Mouse (Mus musculus) gastrocnemius, adult 18-20 months (tissue): ENCODE data around the gene Hipk2. TPM values are rescaled to one million over a fixed set of nuclear protein-coding genes. Genes with fewer than 3 reads are reported as not detected.

Source experiments
- DNase-seq: peaks from one replicate; pipeline ENCODE4 v3.0.0; 2021; ENCODE audit warnings: low spot score
- total RNA-seq, 2 experiments: library from RNA; stranded (reverse); gene quantifications; 2 replicates each; pipeline ENCODE4 v1.2.3; 2021

Gene Hipk2
- total RNA-seq, 2 experiments from 2014 or later: 74.6 to 99.1 TPM

DNA sequence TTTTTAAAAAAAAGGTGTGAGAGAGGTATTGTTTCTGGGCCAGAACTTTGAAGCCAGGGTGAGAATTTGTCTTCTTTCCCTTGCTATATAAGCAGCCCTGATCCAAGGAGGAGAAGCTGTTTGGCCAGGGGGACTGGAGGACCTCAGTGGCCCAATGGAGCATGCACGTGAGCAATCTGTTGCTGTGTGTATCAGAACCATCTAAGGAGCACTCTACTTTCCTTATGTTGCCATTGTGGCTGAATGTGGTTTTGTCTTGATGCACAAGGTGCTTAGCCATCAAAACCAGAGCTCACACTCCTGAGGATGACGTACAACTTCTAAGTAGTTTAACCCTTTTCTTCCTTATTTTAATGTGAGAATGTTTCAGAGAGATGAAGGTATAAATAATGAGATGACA lies 41.2 kb downstream of the Hipk2 start:
- DNase-seq: no peak

DNA sequence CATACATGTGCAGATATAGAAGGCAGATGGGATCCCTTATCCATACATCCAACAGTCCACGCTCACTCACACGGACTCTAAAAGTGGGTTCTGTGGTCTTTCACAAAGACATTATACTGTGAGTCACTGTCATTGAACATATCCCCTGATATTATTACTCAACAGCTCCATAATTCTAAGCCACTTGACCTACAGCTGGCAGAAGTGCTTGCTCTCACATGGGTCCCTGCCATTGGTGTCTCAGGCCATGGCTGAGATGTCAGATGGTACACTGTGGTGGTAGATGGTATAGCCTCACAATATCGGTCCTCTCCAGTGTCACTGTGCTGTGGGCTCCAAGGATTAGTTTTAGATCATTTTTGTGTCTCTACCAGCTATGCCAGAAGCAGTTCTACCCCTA lies 42.2 kb downstream of the Hipk2 start:
- DNase-seq: no peak

DNA sequence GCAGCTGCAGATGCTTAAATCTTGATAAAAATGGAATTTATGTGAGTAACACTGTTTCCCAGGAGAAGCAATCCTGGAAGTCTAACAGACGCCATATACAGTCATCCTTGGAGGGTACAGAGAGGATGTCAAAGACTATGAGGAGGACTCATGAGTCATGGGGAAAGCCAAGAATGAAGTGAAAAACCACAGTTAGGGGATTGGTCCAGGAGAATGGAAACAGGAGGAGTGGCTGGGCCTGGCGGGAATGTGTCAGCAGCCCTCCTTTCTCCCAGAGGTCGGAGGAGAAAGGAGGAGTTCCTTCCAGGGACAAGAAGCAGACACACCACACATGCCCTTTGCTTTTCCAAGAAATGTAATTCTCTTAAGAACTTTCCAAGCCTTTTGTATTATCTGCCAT lies 46.5 kb downstream of the Hipk2 start:
- DNase-seq: no peak

GRCm38 (mm10) chr6:38828211-38828610 lies 47.8 kb downstream of the Hipk2 start:
- no peak for DNase-seq

DNA sequence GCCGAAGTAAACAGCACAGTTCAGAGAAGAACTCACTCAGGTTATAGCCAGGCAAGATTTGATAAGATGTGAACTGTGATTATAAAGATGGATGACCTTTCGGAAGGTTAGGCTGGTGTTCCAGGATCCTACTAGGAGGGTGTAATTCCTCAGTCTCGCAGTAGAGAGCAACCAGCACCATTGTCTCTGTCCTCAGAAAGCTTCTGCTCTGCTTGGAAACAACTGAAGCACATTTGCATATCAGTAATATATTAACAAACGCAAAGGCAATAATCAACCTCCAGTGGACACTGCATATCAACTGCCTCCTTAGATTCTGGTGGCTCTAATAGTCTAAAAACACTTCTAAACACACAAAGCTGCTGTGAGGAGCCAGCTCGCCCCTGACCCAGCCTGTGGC lies 48.5 kb downstream of the Hipk2 start:
- no peak for DNase-seq

DNA sequence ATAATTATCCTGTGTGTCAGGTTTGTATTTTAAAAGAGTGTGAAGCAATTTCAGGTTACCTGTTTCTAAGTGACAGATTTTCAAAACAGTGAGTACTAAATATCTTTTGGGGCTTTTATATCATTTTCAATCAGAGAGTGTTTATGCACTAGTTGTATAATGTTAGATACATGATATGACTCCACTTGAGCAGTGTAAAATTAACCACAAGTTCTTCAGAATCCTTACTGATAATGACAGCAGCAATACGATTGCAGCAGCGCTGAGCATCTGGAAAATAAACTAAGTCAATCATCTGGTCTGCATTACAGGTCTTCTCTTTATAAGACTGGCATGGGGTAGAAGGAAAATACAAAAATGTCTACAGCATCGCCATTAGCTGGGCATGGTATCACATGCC lies 49.1 kb downstream of the Hipk2 start:
- DNase-seq: no peak

- no peak for DNase-seq
Measured at GRCm38 (mm10) chr6:38825886-38826285, 50.1 kb downstream of the Hipk2 start.

DNA sequence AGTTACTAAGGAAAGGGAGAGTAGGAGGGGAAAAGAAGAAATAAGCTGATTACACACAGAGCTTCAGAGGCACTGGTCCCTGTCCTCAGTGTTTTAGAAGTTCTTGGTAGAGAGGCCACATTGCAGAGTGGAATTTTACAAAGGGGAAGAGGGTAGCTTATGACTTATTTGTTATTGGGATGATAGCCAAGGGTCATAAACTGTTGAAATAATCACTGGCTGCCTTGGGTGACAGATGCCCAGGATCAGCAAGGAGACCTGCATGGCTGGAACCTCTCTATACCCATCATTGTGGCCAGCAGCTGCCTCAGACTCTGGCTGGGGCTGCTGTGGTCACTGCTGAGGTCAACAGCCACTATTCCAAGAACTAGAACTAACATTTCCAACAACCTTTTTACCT lies 52.1 kb downstream of the Hipk2 start:
- no peak for DNase-seq

- no peak for DNase-seq
Measured at GRCm38 (mm10) chr6:38823164-38823563, 52.8 kb downstream of the Hipk2 start.

- no peak for DNase-seq
Measured at GRCm38 (mm10) chr6:38821686-38822085, 54.3 kb downstream of the Hipk2 start.

DNA sequence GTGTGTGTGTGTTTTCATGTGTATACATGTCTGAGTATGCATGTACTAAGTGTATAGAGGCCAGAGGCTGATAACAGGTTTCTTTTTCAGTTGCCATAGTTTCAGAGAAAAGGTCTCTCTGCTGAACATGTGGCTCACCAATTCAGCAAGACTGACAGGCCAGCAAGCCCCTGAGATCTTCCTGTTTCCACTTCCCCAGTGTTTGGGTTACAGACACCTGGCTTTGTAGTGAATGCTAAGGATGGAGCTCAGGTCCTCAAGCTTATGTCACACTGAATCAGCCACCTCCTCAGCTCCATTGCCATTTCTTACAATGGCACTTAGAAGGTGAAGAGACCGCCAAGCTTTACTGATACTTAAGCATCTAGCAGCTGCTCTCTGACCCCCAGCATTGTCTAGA lies 55.1 kb downstream of the Hipk2 start:
- no peak for DNase-seq

GRCm38 (mm10) chr6:38816216-38816615 lies 59.7 kb downstream of the Hipk2 start:
- DNase-seq: no peak

DNA sequence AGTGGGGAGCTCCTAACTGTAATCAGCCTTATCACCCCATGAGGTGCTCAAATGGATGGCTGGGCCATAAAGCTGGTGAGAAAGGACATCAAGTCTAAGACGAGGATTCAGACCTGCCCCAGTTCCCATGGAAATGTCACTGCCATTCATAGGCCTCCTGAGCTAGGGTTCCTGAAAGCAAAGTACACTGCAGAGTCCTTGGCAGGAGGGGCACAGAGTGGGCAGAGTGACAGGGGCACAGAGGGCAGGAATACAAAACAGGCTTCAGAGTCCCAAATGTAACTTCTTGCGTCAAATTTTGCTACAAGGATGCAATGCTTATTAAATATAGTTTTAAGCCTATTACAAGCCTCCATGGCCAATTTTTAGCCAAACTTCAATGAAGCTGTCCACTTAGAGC lies 60.4 kb downstream of the Hipk2 start:
- no peak for DNase-seq

- no peak for DNase-seq
Measured at GRCm38 (mm10) chr6:38814690-38815089, 61.3 kb downstream of the Hipk2 start.

GRCm38 (mm10) chr6:38811459-38812145 lies 64.4 kb downstream of the Hipk2 start:
- DNase-seq: no peak

DNA sequence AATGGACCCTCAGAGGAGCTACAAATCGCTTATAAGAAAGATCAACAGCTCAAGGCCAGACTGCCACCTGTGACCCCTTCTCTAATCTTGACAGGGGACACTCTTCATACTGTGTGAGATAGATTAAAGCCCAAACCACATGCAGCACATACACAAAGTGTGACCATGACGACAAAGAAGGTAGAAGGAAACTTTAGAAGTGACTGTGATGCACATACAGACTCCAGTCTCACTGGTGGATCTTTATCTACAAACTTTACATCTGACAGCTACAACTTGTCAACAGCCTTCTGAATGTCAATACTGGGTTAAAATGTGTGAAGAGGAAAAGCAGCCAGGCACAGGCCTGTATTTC lies 65.9 kb downstream of the Hipk2 start:
- DNase-seq: no peak

- no peak for DNase-seq
Measured at GRCm38 (mm10) chr6:38809396-38810120, 66.4 kb downstream of the Hipk2 start.

- DNase-seq: no peak
Measured at GRCm38 (mm10) chr6:38808317-38808716, 67.6 kb downstream of the Hipk2 start.

DNA sequence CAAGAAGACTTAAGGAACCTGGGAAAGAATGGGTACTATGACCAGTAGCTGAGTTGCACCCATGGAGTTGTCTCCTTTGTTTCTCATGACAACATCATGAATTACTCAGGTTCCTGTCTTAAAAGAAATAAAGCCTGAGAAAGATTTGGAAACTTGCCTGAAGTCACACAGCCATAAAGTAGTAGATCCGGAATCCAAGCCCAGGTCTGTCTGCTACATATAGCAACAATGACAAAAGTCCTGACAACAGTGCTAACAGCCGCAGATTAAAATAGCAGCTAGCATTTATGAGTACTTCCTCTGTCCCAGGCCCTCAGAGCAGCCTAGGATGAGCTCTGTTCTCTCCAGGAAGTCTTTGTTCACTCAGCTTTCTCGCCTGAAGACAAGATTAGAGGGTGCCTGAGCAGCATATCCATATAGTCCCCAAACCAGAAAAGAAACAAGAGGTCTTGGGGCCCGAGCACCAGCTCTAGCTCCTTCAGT lies 69.0 kb downstream of the Hipk2 start:
- DNase-seq: no peak

DNA sequence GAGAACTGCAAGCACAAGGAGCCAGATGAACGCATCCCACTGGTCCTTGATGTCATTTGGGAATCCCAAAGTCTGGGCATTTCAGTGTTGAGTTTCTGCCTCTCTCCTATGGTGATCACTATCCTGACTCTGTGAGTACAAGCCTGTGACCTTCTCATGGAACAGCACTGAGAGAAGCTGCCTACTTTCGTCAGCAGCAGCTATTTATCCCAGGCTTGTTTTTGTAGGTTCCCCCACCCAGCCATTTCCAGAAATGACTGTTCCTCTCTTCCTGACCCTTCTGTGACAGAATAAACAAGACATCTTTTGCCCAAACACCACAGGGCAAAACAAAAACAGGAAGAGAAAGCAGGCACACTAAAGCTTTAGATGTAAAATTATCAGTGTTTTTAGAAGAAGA lies 70.4 kb downstream of the Hipk2 start:
- DNase-seq: no peak

DNA sequence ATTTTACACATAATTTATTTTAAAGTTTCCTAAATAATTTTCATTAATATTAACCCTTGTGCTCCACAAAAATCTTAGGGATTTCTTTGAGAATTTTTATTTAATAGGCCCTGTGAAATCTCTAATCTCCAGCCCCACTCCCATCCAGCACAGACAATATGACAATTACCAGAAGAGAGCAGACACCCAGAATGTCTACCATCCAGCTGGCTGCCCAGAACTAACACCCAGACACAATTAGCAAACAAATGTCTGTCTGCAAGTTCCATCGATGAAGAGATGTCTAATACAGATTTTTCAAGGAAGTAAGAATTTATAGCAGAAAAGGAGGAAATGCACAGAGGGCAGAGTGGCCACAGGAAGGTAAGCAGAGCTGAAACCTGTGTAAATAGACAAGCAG lies 74.7 kb downstream of the Hipk2 start:
- DNase-seq: no peak

DNA sequence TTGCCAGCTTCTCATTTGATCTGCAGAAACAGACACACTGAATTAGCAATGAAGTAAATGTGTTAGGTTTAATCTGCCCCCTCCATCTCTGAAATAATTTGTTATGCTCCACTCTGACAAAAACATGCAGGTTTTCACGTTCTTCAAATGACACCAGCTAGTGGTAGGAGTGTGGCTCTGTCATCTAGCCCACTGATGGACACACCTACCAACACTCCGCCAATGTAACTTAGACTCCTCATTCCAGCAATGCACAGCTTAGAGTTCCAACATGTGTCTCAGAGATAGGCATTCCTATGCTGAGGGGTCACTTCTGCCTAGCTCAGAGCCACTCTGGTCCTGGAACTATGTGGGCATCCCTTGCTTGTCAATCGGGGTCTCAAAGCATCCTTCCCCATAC lies 78.4 kb downstream of the Hipk2 start:
- DNase-seq: no peak

DNA sequence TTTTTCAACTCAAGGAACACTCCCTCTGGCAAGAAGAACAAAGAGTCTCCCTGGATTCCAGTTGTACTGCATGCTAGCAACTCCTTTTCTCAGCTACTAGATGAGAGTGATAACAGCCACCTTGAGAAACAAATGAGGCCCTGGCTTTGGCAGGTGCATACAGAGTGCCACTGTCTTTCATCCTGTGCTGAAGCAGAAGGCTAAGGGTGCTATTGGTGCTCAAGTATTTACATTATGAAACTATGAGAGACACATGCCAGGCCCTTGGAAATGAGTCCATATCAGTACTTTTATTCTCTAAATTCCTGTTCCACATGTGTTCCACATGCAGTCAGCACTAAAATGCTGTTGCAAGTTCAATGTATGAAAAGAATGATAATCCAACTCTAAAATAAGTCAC lies 79.0 kb downstream of the Hipk2 start:
- no peak for DNase-seq
